Mouse (Mus musculus): Measurements from ENCODE around the gene B3gat3. TPM values are rescaled to one million over a fixed set of nuclear protein-coding genes. Genes with fewer than 3 reads are reported as not detected.

B3gat3 gene
- polyA plus RNA-seq (2012; rRNA removed; ENCODE audit: low replicate concordance): 79.0 and 149 TPM in 2 replicates

GRCm38 (mm10) chr19:8920073-8920736 is at the start of gene B3gat3:
TSS of gene B3gat3 (plus strand) at chr19:8920374.

DNA sequence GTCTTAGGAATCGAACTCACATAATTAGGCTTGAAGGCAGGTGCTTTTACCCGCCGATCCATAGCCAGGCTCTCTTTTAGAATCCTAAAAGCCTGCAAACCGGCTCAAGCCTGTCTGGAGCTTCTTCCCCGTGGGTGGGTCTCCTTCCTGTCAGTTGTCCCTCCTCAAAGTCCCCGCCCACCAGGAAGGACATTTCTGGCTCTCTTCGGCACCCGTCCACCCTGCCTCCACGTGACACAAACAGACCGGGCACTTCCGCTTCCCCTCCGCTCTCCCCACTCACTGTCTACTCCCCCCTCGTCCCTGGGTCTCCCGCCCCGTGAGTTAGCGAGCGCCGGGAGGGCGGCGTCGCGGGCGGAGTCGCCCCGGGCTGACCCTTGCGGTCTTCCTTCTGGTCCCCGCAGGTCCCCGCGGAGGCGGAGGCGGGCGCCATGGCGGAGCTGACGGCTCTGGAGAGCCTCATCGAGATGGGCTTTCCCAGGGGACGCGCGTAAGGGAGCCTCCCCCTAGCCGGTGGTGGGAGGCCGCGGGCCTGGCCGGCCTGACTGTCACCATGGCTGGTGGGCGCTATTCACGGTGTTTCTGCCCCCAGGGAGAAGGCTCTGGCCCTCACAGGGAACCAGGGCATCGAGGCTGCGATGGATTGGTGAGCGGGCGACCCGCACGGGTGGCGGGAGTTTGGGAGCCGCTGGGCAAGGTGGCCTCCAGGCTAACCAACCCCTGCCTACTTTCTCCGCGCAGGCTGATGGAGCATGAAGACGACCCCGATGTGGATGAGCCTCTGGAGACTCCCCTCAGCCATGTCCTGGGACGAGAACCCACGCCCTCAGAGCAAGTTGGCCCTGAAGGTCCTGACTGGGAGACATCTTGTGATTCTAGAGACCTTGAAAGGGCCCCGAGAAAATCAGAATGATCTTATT is 48.6 kb upstream of the B3gat3 start, which contains the start of gene Ubxn1:
Gene Ubxn1, plus strand, starts transcription at position 230 of the 920 bp plus-strand sequence.

DNA sequence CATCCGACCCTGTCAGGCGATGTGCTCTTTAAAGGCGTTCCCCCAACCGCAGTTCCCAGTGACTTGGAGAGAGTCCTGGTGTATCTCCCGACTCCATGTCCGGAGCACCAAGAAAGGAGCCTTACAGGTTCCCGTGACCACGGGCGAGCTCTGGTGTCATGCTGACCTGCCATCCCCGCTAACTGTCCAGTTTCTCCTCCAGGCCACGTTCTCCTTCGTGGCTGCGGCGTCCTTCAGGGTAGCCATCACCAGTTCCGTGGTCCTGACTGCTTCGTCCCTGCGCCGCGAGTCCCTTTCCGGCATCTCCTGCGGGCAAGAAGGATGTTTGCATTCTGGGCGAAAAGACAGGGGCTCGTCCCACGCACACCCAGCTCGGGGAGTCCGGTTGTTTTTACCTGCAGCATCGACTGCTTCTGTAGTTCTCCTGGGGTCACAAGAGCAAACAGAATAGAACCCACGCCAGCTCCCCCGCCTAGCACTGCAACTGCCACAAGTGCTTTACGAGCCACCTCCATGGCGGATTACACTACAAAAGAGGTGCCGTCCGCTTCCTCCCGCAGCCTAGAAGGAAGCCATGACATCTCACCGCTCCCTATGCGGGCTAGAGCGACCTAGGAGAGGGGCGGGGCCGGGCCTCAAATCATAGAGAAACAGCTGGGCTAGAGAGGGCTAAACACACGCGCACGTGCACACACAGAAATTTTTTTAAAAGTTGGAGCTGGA is 39.7 kb upstream of the B3gat3 start, which contains the start of gene Uqcc3:
Gene Uqcc3, minus strand, starts transcription at position 613 of the 723 bp plus-strand sequence.

DNA sequence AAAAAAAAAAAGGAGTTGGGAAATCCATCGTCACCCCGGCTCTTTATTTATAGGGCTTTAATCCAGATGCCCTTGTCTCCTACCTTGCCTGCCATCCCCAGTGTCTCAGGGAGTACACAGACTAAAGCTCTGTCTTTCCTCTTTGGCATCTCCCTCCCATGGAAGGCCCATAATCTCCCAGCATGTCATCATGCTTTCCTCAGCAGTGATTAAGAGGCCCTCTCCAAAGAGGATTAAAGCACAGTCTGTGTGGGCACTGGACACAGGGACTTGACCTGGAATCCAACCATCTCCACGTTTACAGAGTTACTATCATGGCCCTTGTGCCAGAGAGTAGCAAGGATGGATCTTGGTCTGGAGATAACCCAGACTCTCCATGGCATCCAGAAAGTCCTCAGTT is 36.6 kb upstream of the B3gat3 start, which contains the start of the genes Lbhd1 and Gm49403:
Gene Lbhd1, plus strand, starts transcription at position 117 of the 400 bp plus-strand sequence.
Gene Gm49403, plus strand, starts transcription at position 315 of the 400 bp plus-strand sequence.

DNA sequence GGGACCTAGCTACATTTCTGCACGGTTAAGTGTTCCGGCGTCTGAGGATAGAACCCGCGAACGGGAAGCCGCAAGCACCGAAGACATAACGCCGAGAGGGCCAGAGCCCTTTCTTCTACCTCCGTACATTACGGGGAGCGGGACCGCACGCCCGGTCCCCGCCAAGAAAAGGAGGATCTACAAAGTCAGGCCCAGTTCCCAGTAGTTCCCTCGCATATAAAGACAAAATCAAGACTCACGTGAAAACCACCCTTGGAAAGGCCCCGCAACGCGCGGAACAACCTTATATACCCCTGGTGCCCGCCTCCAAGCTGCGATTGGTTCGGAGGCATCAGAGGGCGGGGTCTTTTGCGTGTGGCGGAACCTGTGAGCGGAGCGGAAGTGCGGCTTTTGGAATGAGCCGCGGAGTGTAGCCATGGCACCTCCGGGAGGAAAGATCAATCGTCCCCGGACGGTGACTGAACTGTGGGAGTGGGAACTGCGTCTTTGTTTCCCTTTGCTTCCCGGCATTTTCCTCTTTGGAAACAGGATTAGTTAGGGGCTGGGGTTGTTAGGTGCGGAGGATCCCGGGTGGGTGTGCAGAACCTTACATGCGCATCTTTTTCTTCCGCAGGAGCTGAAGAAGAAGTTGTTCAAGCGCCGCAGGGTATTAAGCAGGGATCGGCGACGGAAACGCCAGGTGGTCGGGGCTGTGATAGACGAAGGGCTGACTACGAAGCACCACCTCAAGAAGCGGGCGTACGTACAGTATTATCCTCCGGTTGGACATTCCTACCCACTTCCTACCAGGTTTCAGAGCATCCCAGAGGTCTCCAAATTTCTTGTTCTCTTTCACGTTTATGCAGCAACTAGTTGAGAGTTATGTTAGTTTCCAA is 31.4 kb upstream of the B3gat3 start, which contains the start of the genes 1810009A15Rik and Gm49416:
Gene 1810009A15Rik, plus strand, starts transcription at position 343 of the 875 bp plus-strand sequence.
Gene Gm49416, plus strand, starts transcription at position 416 of the 875 bp plus-strand sequence.

DNA sequence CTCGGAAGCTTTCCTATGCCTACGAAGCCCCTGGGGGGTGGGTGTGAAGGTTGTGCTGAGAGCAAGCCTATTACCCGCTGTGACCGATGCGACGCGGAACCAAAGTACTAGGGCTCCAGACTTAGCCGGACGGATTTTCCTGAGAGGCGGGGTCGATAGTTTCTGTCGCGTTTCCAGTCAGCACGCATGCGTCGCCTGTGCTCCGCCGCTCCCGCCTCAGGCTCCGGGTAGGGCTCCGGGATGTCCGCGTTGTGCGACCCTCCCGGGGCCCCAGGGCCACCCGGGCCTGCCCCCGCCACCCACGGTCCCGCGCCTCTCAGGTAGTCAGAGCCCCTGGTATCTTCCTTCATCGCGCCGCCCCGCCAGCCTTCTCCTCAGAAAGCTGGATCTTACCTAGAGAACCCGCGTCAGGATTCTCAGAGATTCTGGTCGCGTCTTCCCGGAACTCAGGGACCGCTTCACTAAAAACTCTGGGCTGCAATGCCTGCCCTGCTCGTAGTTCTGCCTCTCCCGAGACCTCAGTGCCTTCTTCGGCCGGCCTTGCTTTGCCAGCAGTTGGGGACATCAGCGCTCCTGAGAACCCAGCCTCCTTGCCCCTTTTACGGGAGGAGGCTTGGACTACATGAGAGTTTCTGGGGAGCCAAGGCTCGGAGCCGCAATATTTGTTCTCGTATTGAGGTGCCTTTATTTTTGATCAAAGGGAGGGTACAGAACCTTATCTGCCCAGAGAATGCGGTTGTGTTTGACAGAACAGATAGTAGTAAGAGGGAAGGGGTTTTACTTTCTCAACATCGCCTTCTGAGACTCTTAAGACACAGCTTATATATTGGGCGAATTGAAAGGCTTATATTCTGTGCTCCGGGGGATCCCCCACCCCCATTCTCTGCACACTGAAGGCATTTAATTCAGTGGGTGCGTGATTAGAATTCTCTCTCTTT is 27.1 kb upstream of the B3gat3 start, which contains the start of gene Ints5:
Gene Ints5, plus strand, starts transcription at position 177 of the 938 bp plus-strand sequence.

GRCm38 (mm10) chr19:8897865-8898495 is 22.2 kb upstream of the B3gat3 start, which contains the start of gene Ganab:
TSS of gene Ganab (plus strand) at chr19:8898071.

DNA sequence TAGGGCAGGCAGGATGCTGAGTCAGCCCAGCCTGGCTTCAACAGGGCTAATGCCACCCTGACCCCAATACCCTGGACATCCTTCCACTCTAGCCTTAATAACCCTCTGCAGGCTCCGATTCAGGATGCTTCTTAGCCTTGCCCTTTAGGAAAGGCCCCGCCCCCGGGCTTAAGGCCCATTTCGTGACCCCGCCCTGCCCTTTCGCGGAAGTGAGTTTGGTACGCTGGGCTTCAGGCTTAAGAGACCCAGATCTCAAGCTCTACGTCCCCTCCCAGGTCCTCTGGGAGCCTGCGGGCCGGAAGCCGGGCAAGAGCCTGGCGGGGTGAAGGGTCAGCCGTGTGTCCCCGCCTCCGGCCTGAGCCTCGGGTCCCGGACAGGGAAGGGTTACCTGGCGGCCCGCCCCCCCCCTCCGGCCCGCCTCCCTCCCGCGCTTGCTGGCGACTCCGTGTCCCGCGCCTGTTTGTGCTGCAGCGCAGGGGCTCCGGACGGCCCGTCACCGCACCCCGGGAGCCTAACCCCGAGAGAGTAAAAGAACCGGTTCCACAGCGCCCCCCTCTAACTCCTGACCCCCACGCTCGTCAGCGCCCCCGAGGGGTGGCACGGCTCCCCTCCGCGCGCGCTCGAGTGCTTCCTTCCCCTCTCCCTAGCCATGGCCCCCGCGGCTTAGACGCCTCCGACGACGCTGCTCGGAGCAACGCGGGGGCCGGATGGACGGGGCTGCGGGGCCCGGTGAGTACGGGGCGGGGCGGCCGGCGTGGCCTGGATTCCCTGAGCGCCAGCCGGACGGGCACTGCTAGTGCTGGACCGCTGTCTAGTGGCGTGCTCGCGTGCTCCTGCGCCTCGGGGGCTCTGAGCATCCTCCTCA is 9.3 kb downstream of the B3gat3 start, which contains the start of the genes Rom1 and Eml3:
Gene Rom1, minus strand, starts transcription at position 133 of the 865 bp plus-strand sequence.
Gene Eml3, plus strand, starts transcription at position 329 of the 865 bp plus-strand sequence.

DNA sequence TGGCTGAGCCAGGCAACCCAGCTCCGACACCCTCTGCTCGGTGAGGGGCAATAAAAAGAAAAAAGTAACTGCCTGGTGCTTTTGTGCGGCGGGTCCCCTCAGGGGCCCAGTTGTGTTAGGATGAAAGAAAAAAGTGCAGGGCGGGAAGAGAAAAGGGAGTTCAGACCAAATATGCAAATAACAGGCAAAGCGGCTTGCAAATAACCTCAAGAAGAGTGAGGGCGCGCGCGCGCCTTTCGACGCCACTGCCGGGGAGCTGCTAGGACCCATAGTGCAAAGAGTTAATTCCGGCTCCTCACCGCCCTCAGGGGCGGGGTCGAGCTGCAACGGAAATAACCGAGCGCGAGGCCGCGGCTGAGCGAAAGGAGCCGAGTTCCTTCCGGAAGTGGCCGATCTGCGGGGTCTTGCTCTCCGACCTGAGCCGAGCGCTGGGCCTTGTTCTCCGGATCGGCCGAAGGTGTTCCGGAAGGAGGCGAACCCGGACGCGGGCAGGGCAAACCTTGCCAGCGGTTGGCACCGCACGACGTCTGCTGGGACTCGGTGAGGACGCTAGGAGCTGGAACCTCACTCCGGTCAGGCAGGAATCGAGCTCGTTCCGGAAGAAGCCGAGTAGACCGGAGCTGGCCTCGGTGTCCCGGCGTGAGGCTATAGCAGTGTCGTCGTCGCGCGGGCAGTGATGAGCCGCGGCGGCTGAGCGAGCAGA is 21.5 kb downstream of the B3gat3 start, which contains the start of gene Mta2:
Gene Mta2, plus strand, starts transcription at position 361 of the 703 bp plus-strand sequence.

GRCm38 (mm10) chr19:8953135-8954039 is 33.2 kb downstream of the B3gat3 start, which contains the start of gene Tut1:
TSS of gene Tut1 (plus strand) at chr19:8953847.

GRCm38 (mm10) chr19:8966590-8967372 is 46.6 kb downstream of the B3gat3 start, which contains the start of gene Eef1g:
TSS of gene Eef1g (plus strand) at chr19:8967041.

